Mouse (Mus musculus) gastrocnemius, postnatal 4 days (tissue): Measurements from ENCODE around the gene Mgarp. TPM values are rescaled to one million over a fixed set of nuclear protein-coding genes. Genes with fewer than 3 reads are reported as not detected.
A peak's percentile ranks its signal among the peaks of the same experiment; 100 is the strongest.
"Not testable (repeated sequence)": the region's sequence is repeated elsewhere in the genome, so short reads cannot be mapped to it uniquely, and the experiment has no call there.

ENCODE experiments used
- DNase-seq, 2 experiments: peaks; one replicate each; pipeline ENCODE4 v3.0.0; 2021 to 2022; ENCODE audit warnings: low spot score in 2 of 2, mixed read lengths in 2 of 2
- long read RNA-seq, 2 experiments: library from polyadenylated mRNA; stranded (forward); transcript quantifications; one replicate each; pipeline ENCODE4 v2.0.0; 2021
- total RNA-seq, 2 experiments: library from RNA; stranded (reverse); gene quantifications; 2 replicates each; pipeline ENCODE4 v1.2.3; 2021

Mgarp gene
- 1 to 10 TPM in 1 of 2 experiments, under 1 TPM in 1; 0.44 to 1.0 TPM for total RNA-seq
- long read RNA-seq, experiment 1, partial matches to known transcripts: 0 of 1 reads
- long read RNA-seq, experiment 1, other reads (novel, unspliced or antisense): 0 of 1 reads
- long read RNA-seq, experiment 2, partial matches to known transcripts: 0 of 1 reads
- long read RNA-seq, experiment 2, other reads (novel, unspliced or antisense): 0 of 1 reads

- peak; percentile 49 to 76 for DNase-seq
These were observed at the start of gene Mgarp for GRCm38 (mm10) chr3:51396219-51397068. Gene Mgarp (minus strand): TSS chr3:51396738.

GRCm38 (mm10) chr3:51434871-51435595 is 38.5 kb upstream of the Mgarp start:
- no peak for DNase-seq

GRCm38 (mm10) chr3:51434364-51434763 is 37.8 kb upstream of the Mgarp start:
- not testable (repeated sequence) for DNase-seq

GRCm38 (mm10) chr3:51425394-51425793 is 28.9 kb upstream of the Mgarp start:
- no peak for DNase-seq

DNA sequence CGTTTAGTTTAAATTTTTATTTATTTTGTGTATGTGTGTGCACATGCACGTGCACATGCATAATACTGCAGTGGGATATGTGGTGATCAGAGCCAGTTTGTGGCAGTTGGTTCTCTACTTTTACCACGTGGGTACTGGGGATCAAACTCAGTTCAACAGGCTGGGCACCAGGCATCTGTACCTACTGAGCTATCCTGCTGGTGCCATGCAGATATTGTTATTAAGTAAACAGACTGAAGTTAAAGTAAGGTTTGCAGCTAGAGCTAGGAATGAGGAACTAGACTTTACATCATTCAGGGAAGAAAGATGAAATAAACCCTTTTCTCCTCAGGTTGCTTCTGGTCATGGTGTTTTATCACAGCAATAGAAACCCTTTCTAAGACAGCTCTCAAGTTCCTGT is 25.4 kb upstream of the Mgarp start:
- DNase-seq: no peak

GRCm38 (mm10) chr3:51417966-51418365 is 21.4 kb upstream of the Mgarp start:
- no peak for DNase-seq

GRCm38 (mm10) chr3:51417485-51417884 is 20.9 kb upstream of the Mgarp start:
- DNase-seq: no peak

GRCm38 (mm10) chr3:51417135-51417458 is 20.6 kb upstream of the Mgarp start:
- DNase-seq: no peak

- peak; percentile 42 to 54 for DNase-seq
These were observed 20.0 kb upstream of the Mgarp start for GRCm38 (mm10) chr3:51416364-51417134.

- no peak for DNase-seq
These were observed 19.5 kb upstream of the Mgarp start for GRCm38 (mm10) chr3:51416073-51416363.

- peak; percentile 93 to 96 for DNase-seq
These were observed 18.8 kb upstream of the Mgarp start, which contains the start of gene Naa15 for GRCm38 (mm10) chr3:51415098-51416072. Gene Naa15 (plus strand): TSS chr3:51415148.

- no peak for DNase-seq
These were observed 16.7 kb upstream of the Mgarp start for GRCm38 (mm10) chr3:51413276-51413675.

GRCm38 (mm10) chr3:51412457-51412856 is 15.9 kb upstream of the Mgarp start:
- no peak for DNase-seq

GRCm38 (mm10) chr3:51408561-51409183 is 12.1 kb upstream of the Mgarp start, which contains the start of gene Ndufc1:
Gene Ndufc1 (minus strand): TSS chr3:51408988.
- peak; percentile 98 to 99 for DNase-seq

- no peak for DNase-seq
These were observed 11.5 kb upstream of the Mgarp start for GRCm38 (mm10) chr3:51407870-51408560.

DNA sequence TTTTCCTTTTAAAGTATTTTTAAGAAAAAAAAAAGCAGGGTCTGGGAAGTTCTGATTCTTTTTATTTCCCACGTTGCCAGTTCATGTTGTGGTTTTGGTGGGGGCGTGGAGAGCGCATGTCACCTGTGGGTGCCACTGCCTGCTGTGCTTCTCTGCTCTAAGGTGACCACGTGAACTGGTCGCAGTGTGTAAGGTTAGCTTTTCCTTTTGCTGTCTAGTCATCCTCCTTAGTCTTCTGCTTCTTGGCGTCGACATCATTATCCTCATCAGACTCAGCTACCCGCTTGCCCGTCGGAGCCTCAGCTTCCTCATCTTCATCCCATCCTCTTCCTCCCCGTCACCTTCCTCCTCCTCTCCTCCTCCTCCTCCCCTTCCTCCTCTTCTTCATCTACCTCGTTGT is 6.1 kb upstream of the Mgarp start:
- DNase-seq: no peak

DNA sequence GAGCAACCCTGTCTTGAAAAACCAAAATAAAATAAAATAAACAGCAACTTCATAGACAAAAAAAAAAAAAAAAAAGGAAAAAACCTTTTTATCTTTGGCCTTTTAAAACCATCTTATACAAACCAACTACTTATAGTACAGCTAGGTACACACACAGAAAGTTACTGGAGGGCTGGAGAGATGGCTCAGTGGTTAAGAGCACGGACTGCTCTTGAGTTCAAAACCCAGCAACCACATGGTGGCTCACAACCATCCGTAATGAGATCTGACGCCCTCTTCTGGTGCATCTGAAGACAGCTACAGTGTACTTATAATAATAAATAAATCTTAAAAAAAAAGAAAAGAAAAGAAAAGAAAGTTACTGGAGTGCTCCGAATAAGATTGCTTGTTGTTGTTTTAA is 5.5 kb upstream of the Mgarp start:
- not testable (repeated sequence) for DNase-seq

- no peak for DNase-seq
These were observed 4.1 kb upstream of the Mgarp start for GRCm38 (mm10) chr3:51400682-51401081.

GRCm38 (mm10) chr3:51399531-51399930 is 3.0 kb upstream of the Mgarp start:
- DNase-seq: no peak
